9 mouse cellular contexts compared by ENCODE assay signal in the genomic region with DNA sequence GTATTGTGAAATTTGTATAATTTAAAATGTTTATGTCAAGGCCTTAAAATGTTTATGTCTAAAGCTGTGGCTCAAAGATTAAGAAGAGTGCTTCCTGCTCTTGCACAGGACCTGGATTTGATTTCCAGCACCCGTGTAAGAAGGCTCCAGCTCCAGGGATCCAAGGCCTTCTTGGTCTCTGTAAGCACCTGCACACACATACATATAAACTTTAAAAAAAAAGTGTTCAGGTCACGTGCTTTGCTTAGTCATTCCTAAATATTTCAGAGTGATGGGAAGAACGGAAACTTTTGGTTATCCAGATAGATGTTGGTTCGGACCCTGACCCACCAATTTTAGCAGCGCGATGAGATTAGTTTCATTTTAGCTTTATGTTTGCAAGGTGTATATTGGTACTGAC. TPM values are rescaled to one million over a fixed set of nuclear protein-coding genes. Genes with fewer than 3 reads are reported as not detected.
A peak's percentile ranks its signal among the peaks of the same experiment; 100 is the strongest.
DNase-seq lines count a peak whose midpoint lies in the region; ATAC-seq and TF ChIP-seq lines count a peak whose summit lies in the region.
"Had no signal": no experiment of that assay in that cellular context is flagged by ENCODE, and none has a peak within 500 bp of the region (broad histone marks: within the 10 kb centered on the region; RNA-seq: fewer than 3 reads in every experiment).

No protein-coding gene starts in this region.

- H3K36me3 ChIP-seq in thymus, adult 2 months (ENCODE audit: control insufficient read depth, insufficient read depth, low read length): no peaks in the 10 kb centered on the region
- no peaks in the 10 kb centered on the region for H3K36me3 ChIP-seq in liver, embryonic 13.5 days

- H3K9ac ChIP-seq in liver, embryonic 13.5 days: peak overlapping the region; percentile 82

- no peak for TF ChIP-seq CTCF in thymus, adult 2 months (IDR thresholded peaks at IDR 0.05; ENCODE audit: borderline replicate concordance, control insufficient read depth, extremely low read depth, insufficient read depth, low read length, poor library complexity)

- H3K27me3 ChIP-seq in thymus, adult 2 months (ENCODE audit: control insufficient read depth, insufficient read depth, low read length): no peaks in the 10 kb centered on the region
- no peaks in the 10 kb centered on the region for H3K27me3 ChIP-seq in liver, embryonic 13.5 days

- no peak for ATAC-seq in liver, embryonic 13.5 days (ENCODE audit: low read depth)

- H3K4me2 ChIP-seq in liver, embryonic 13.5 days: peak overlapping the region; percentile 83

- peak; percentile 7 for DNase-seq in embryo, embryonic 10.5 days (ENCODE audit: low spot score)
- no peak for DNase-seq in embryo, embryonic 10 days (ENCODE audit: low spot score)
- DNase-seq in thymus, adult 2 months: no peak
- DNase-seq in thymus, postnatal 0 days (ENCODE audit: low spot score): no peak
- no peak for DNase-seq in liver, embryonic 13.5 days
- DNase-seq in T-cell, adult 2 months (ENCODE audit: low spot score): no peak
- DNase-seq in urinary bladder, postnatal 36 days (ENCODE audit: low spot score in 2 of 2): no peak
- no peak for DNase-seq in spleen, postnatal 4 days (ENCODE audit: low spot score in 2 of 2)

- 85% methylated on average over 6 of the region's 6 CpGs for WGBS in thymus, adult 2 months
- WGBS in liver, embryonic 13.5 days (ENCODE audit: insufficient replicate concordance): 65% methylated on average over 6 of the region's 6 CpGs

- peak overlapping the region; percentile 21; the same call in 1 of the 2 replicates for H3K27ac ChIP-seq in thymus, adult 2 months (ENCODE audit: control insufficient read depth, insufficient read depth, low read length)
- peak overlapping the region; percentile 94 for H3K27ac ChIP-seq in liver, embryonic 13.5 days

- H3K4me3 ChIP-seq in thymus, adult 2 months (ENCODE audit: control insufficient read depth, insufficient read depth, low read length): no peak overlapping the region
- H3K4me3 ChIP-seq in liver, embryonic 13.5 days (replicated peaks): peak overlapping the region; percentile 74

- 0 out of 2 replicates have a peak, but pooled peaks cover 2% of the 10 kb centered on the region for H3K4me1 ChIP-seq in thymus, adult 2 months (replicated peaks; ENCODE audit: control insufficient read depth, insufficient read depth, low read length)
- peaks cover 40% of the 10 kb centered on the region for H3K4me1 ChIP-seq in liver, embryonic 13.5 days (replicated peaks)

- no peaks in the 10 kb centered on the region for H3K9me3 ChIP-seq in liver, embryonic 13.5 days (replicated peaks)

- TF ChIP-seq POLR2A in thymus, adult 2 months (IDR thresholded peaks at IDR 0.05; ENCODE audit: control insufficient read depth, extremely low read depth, insufficient read depth, low read length, poor library complexity): no peak

RNA-seq across cellular contexts. Expression of gene Abcc10, which starts 0.6 kb away (rescaled TPM):
- 31.8 and 33.4 TPM in 2 replicates for polyA plus RNA-seq in thymus, adult 2 months (2012; rRNA removed)
- polyA plus RNA-seq in thymus, postnatal 0 days (2015; fragmentation: Nextera tagmentation; extraction: Ambion mirVana): 3.5 and 4.0 TPM in 2 replicates
- polyA plus RNA-seq in liver, embryonic 13.5 days (2015; fragmentation: Nextera tagmentation; extraction: Ambion mirVana): 1.6 and 1.7 TPM in 2 replicates

RNA-seq across cellular contexts. Expression of gene Dlk2, which starts 31.5 kb away (rescaled TPM):
- 8.5 and 11.3 TPM in 2 replicates for polyA plus RNA-seq in thymus, adult 2 months (2012; rRNA removed)
- polyA plus RNA-seq in thymus, postnatal 0 days (2015; fragmentation: Nextera tagmentation; extraction: Ambion mirVana): 8.1 and 9.6 TPM in 2 replicates
- 0.09 TPM in 1 of 2 replicates, not detected in the other for polyA plus RNA-seq in liver, embryonic 13.5 days (2015; fragmentation: Nextera tagmentation; extraction: Ambion mirVana)
- polyA plus RNA-seq: liver, adult 2 months had no signal

RNA-seq across cellular contexts. Expression of gene Tjap1, which starts 45.9 kb away (rescaled TPM):
- polyA plus RNA-seq in thymus, adult 2 months (2012; rRNA removed): 98.7 and 106 TPM in 2 replicates
- 26.8 and 27.6 TPM in 2 replicates for polyA plus RNA-seq in thymus, postnatal 0 days (2015; fragmentation: Nextera tagmentation; extraction: Ambion mirVana)
- polyA plus RNA-seq in liver, embryonic 13.5 days (2015; fragmentation: Nextera tagmentation; extraction: Ambion mirVana): 11.2 and 12.1 TPM in 2 replicates

RNA-seq across cellular contexts. Expression of gene Zfp318, which starts 54.8 kb away (rescaled TPM):
- 18.3 and 20.7 TPM in 2 replicates for polyA plus RNA-seq in thymus, adult 2 months (2012; rRNA removed)
- 5.4 and 5.6 TPM in 2 replicates for polyA plus RNA-seq in thymus, postnatal 0 days (2015; fragmentation: Nextera tagmentation; extraction: Ambion mirVana)
- polyA plus RNA-seq in liver, embryonic 13.5 days (2015; fragmentation: Nextera tagmentation; extraction: Ambion mirVana): 1.2 and 1.4 TPM in 2 replicates
